Mouse (Mus musculus): ENCODE measurements around the gene Grhl3.

The Grhl3 gene

DNA sequence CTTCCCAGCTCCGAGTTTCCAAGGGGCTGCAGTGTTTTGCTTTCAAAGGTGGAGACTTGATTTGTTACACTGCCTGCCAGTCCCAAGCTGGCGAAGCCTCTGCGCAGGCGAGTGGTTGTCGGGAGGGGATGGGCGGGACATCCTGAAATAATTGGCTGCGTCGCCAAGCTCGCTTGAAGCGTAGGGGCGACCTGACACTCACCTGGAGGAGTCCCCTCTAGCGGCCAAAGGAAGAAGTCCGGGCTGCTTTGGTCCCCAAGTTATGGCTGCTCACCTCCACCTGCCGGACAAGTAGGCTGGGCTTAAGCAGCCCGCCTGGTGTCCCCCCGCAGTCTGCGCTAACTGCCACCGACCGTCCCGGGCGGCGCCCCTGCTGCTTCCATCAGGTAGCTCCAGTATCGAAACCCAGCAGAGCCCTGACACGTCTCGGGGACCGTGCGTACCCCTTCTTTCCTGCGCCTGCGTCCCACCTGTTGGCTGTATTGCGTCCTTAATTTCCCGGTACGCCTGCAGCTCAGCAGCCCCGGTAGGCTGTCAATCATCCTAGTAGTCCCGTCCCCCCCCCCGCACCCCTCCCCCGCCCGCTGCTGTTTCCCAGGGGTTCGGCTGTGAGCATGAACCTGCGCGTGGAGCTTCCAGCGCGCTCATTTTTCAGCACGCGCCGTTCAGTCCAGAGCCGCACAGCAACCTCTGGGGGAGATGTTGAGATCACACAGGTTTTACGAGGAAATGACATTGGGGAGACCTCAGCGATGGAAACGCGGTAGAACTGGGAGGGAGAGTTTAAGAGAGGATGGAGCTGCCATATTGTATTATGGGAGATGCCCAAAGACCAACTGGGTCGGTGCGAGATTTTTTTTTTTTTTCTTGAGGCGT, 78.7 kb downstream of the Grhl3 start, which contains the start of the genes Stpg1 and Nipal3:
Gene Stpg1, plus strand, starts transcription at position 270 of the 876 bp plus-strand sequence.
Gene Nipal3, minus strand, starts transcription at position 518 of the 876 bp plus-strand sequence.
- in situ Hi-C loops (cut with MboI, MseI) = loop anchor here (10.0 kb wide), 1 partner anchor 50 kb away; no protein-coding TSS in a partner anchor

DNA sequence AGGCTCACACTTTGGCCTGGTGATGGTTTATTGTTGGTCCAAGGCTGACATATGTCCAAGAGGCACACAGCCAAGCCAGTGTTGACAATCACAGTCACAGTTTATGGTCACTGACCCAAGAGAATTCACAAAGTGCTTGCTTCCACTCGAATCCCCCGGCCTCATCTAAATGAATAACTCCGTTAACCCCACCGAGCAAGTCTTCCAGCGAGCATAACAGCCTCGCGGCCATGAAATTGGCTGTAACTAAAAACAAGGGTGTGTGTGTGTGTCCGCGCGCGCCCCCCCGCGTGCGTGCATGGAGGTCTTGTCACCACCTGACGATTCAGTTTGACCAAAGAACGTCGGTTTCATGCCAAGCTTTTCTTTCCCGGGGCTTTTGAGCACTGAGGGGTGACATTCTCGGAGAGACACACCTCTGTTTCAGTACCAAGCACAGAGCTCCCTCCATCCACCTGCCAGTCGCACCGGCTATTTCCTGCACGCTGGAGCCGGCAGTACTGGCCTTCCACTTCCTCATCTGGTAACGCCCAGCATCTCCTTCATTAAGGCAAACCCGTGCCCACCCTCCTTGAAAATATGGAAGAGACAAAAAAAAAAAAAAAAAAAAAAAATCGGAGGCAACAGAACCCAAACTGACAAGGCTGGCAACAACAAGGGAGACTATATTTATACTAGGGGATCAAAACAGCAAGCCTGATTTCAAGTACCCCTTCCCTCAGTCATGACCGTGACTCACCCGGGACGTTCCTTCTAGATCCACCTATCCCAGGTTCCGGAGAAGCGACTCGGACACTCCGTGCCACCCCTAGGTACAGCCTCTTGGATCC, 79.5 kb downstream of the Grhl3 start:
- in situ Hi-C loops (cut with MboI, MseI) = loop anchor here (10.0 kb wide), 1 partner anchor 49 kb away; no protein-coding TSS in a partner anchor

DNA sequence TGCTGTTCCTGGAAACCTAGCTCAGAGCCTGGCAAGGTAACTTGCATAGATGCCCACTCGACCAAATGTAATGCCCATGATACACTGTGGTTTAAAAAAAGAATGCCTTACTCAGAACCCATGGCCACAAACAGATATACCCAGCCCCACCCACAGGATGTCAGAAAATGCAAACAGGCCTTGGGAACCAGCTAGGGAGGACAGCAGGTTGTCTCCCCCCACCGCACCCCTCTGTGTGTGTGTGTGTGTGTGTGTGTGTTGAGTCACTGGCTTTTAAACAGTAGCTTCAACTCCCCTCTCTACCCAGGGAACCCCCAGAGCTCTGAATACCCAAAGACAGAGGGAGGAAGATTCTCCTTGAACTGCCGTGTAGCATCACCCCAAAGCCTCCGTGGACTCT, 80.2 kb downstream of the Grhl3 start:
- in situ Hi-C loops (cut with MboI, MseI) = loop anchor here (10.0 kb wide), 1 partner anchor 48 kb away; no protein-coding TSS in a partner anchor
